Mouse (Mus musculus) liver, embryonic 14.5 days (tissue): ENCODE measurements around the gene Celf2.

Source experiments
- CTCF ChIP-seq: IDR thresholded peaks from 2 replicates; pipeline ENCODE4 v1.5.1; 2016; ENCODE audit warnings: antibody characterized with exemption, low read depth, control low read depth
- EP300 ChIP-seq: IDR thresholded peaks from 2 replicates; pipeline ENCODE4 v1.6.1; 2016; ENCODE audit warnings: antibody characterized with exemption, low read depth

GRCm38 (mm10) chr2:6872894-6873255 is 636.5 kb downstream of the Celf2 start:
- TF ChIP-seq CTCF (no peak), EP300 (no peak)
